Mouse (Mus musculus): Measurements from ENCODE around the gene Lmx1a. TPM values are rescaled to one million over a fixed set of nuclear protein-coding genes. Genes with fewer than 3 reads are reported as not detected.

Gene Lmx1a
- polyA plus RNA-seq (2014; fragmentation: Illumina TruSeq; extraction: RNeasy Lipid Tissue Mini Kit (QIAGEN cat#74804); ENCODE audit: low replicate concordance): 1.0 TPM

DNA sequence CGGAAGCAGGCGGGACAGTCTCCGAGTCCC, at the start of gene Lmx1a:
TSS of gene Lmx1a (plus strand) at position 6 of the 30 bp plus-strand sequence.

Other genes starting within 250 kb of the Lmx1a start
- gene Lrrc52, start 222.5 kb upstream of the Lmx1a start, polyA plus RNA-seq (2014; fragmentation: Illumina TruSeq; extraction: RNeasy Lipid Tissue Mini Kit (QIAGEN cat#74804); ENCODE audit: low replicate concordance): not detected
- gene Rxrg, start 90.9 kb upstream of the Lmx1a start, polyA plus RNA-seq (2014; fragmentation: Illumina TruSeq; extraction: RNeasy Lipid Tissue Mini Kit (QIAGEN cat#74804); ENCODE audit: low replicate concordance): not detected

Measured in small intestine, adult 10 weeks (tissue).